Mouse (Mus musculus) E14TG2a.4 (cell line): ENCODE measurements at regions not wholly inside any gene's neighbourhood (a gene's known extent, or its start where the extent isn't known, plus 50 kb on each side); places are given as distances from the start of the nearest gene placed in this dataset.

Source experiments
- CTCF ChIP-seq: conservative IDR thresholded peaks from 2 replicates; pipeline ENCODE4 v1.5.1; 2014; ENCODE audit warnings: low read length
- NANOG ChIP-seq: IDR thresholded peaks from 2 replicates; pipeline ENCODE4 v1.6.1; 2014; ENCODE audit warnings: borderline replicate concordance, low read length, mixed read lengths
- POU5F1 ChIP-seq: IDR thresholded peaks from 2 replicates; pipeline ENCODE4 v1.6.1; 2014; ENCODE audit warnings: low read length, borderline replicate concordance

DNA sequence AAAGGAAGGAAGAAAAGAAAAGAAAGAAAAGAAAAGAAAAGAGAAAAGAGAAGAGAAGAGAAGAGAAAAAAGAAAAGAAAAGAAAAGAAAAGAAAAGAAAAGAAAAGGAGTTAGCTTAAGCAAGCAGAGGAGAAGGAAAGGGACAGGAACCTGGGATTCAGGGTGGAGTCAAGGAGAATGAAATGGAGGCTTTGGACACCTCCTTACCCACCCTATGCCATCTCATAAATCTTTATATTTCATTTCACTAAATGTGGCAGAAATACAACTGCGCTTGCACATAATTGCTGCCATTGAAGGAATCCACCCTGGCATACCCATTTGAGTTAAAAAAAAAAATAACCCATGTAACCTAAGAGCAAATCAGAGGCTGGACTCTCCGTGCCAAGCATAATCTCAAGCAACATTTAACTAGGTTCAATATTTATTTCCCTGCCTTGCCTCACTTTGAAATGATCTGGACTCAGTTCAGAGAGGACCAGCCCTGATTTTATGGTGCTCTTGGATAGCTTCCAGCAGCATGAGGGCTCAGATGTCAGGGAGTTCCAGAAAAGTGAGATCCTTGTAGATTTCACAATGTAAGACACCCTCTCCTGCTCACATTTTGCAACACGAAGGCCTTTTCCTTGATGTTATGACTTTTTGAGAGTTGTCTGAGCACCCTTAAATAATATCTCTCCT is 456.2 kb downstream of the Pik3r1 start:
- TF ChIP-seq CTCF (no peak), NANOG (no peak), POU5F1 (no peak)
